Mouse (Mus musculus) ES-Bruce4 (cell line): ENCODE measurements around the gene Glt1d1. TPM values are rescaled to one million over a fixed set of nuclear protein-coding genes. Genes with fewer than 3 reads are reported as not detected.
"Not testable (repeated sequence)": the region's sequence is repeated elsewhere in the genome, so short reads cannot be mapped to it uniquely, and the experiment has no call there.

Experiments
- H3K27ac ChIP-seq: 2 replicates; pipeline ENCODE4 v1.5.1; 2012; ENCODE audit warnings: low read length, inconsistent platforms; ENCODE audit not compliant: insufficient read depth
- H3K27me3 ChIP-seq: 2 replicates; pipeline ENCODE4 v1.6.1; 2012; ENCODE audit warnings: mild to moderate bottlenecking, low read length, inconsistent platforms; ENCODE audit not compliant: control insufficient read depth, poor library complexity, insufficient read depth, severe bottlenecking
- H3K36me3 ChIP-seq: 2 replicates; pipeline ENCODE4 v1.6.1; 2012; ENCODE audit warnings: inconsistent platforms, mild to moderate bottlenecking, low read length, moderate library complexity; ENCODE audit not compliant: control insufficient read depth, poor library complexity, insufficient read depth, severe bottlenecking
- H3K4me1 ChIP-seq: one replicate; pipeline ENCODE4 v1.8.1; 2011; ENCODE audit warnings: low read length; ENCODE audit not compliant: control insufficient read depth, insufficient read depth
- H3K4me3 ChIP-seq: 2 replicates; pipeline ENCODE4 v1.5.1; 2011; ENCODE audit warnings: low read depth, mild to moderate bottlenecking, low read length
- H3K9ac ChIP-seq: 2 replicates; pipeline ENCODE4 v1.6.1; 2012; ENCODE audit warnings: low read depth, mild to moderate bottlenecking, inconsistent platforms; ENCODE audit not compliant: poor library complexity, severe bottlenecking
- H3K9me3 ChIP-seq: replicated peaks from 2 replicates; pipeline ENCODE4 v1.6.1; 2012; ENCODE audit warnings: mild to moderate bottlenecking, low read length, inconsistent platforms; ENCODE audit not compliant: control insufficient read depth, poor library complexity, insufficient read depth, severe bottlenecking
- CTCF ChIP-seq: IDR thresholded peaks from one replicate; pipeline ENCODE4 v1.8.1; 2011; ENCODE audit warnings: low read depth, low read length
- EP300 ChIP-seq: IDR thresholded peaks from 2 replicates; pipeline ENCODE4 v1.6.1; 2011; ENCODE audit warnings: low read depth, low read length; ENCODE audit not compliant: insufficient read depth
- POLR2A ChIP-seq: IDR thresholded peaks from one replicate; pipeline ENCODE4 v1.8.1; 2011; ENCODE audit warnings: low read length; ENCODE audit not compliant: insufficient read depth
- polyA plus RNA-seq: library from polyadenylated mRNA; stranded (reverse); fragments of >200 nt; gene quantifications from 2 replicates; pipeline ENCODE4 v1.2.4, GENCODE M21; 2011; ENCODE audit warnings: low read depth; ENCODE audit not compliant: missing spikeins, insufficient read depth, insufficient read length

Gene Glt1d1
- polyA plus RNA-seq, 1 experiment: 22.8 TPM

GRCm38 (mm10) chr5:127705225-127705624 lies 73.2 kb downstream of the Glt1d1 start:
- Histone ChIP-seq H3K9me3 (no peaks in the 10 kb centered on the region), H3K4me3 (no peak overlapping the region), H3K4me1 (peaks cover 8% of the 10 kb centered on the region), H3K27me3 (no peaks in the 10 kb centered on the region), H3K9ac (no peak overlapping the region), H3K36me3 (no peaks in the 10 kb centered on the region), H3K27ac (no peak overlapping the region)
- TF ChIP-seq EP300 (no peak), CTCF (no peak), POLR2A (no peak)

- TF ChIP-seq POLR2A (no peak), CTCF (no peak), EP300 (no peak)
- H3K9ac ChIP-seq: no peak overlapping the region
- H3K36me3 ChIP-seq: no peaks in the 10 kb centered on the region
- no peak overlapping the region for H3K4me3 ChIP-seq
- no peaks in the 10 kb centered on the region for H3K9me3 ChIP-seq
- H3K27me3 ChIP-seq: no peaks in the 10 kb centered on the region
- no peak overlapping the region for H3K27ac ChIP-seq
- peaks cover 8% of the 10 kb centered on the region for H3K4me1 ChIP-seq
These were observed 73.9 kb downstream of the Glt1d1 start for GRCm38 (mm10) chr5:127705976-127706375.

GRCm38 (mm10) chr5:127708143-127708542 lies 76.1 kb downstream of the Glt1d1 start:
- Histone ChIP-seq H3K27ac (peak overlapping the region; percentile 40), H3K9ac (no peak overlapping the region), H3K27me3 (no peaks in the 10 kb centered on the region), H3K9me3 (no peaks in the 10 kb centered on the region), H3K4me1 (peaks cover 6% of the 10 kb centered on the region), H3K36me3 (no peaks in the 10 kb centered on the region), H3K4me3 (no peak overlapping the region)
- TF ChIP-seq CTCF (peak; percentile 17), EP300 (no peak)

GRCm38 (mm10) chr5:127714783-127715704 lies 83.0 kb downstream of the Glt1d1 start:
- H3K36me3 ChIP-seq: no peaks in the 10 kb centered on the region
- no peak overlapping the region for H3K9ac ChIP-seq
- H3K4me3 ChIP-seq: no peak overlapping the region
- no peaks in the 10 kb centered on the region for H3K27me3 ChIP-seq
- no peaks in the 10 kb centered on the region for H3K9me3 ChIP-seq
- H3K4me1 ChIP-seq: no peaks in the 10 kb centered on the region
- no peak overlapping the region for H3K27ac ChIP-seq
- TF ChIP-seq CTCF: peak; percentile 71
- no peak for TF ChIP-seq POLR2A
- TF ChIP-seq EP300: no peak

- no peaks in the 10 kb centered on the region for H3K9me3 ChIP-seq
- H3K36me3 ChIP-seq: no peaks in the 10 kb centered on the region
- H3K27ac ChIP-seq: no peak overlapping the region
- no peaks in the 10 kb centered on the region for H3K27me3 ChIP-seq
- H3K4me3 ChIP-seq: peak overlapping the region; percentile 55
- no peaks in the 10 kb centered on the region for H3K4me1 ChIP-seq
- TF ChIP-seq CTCF (no peak), POLR2A (no peak), EP300 (no peak)
- peak overlapping the region; percentile 57 for H3K9ac ChIP-seq
These were observed 88.7 kb downstream of the Glt1d1 start for GRCm38 (mm10) chr5:127720591-127721379.

GRCm38 (mm10) chr5:127722171-127722570 lies 90.1 kb downstream of the Glt1d1 start:
- H3K27me3 ChIP-seq, H3K9me3 ChIP-seq, H3K4me3 ChIP-seq, H3K4me1 ChIP-seq, H3K27ac ChIP-seq, H3K36me3 ChIP-seq, H3K9ac ChIP-seq: not testable (repeated sequence)
